Mouse (Mus musculus): ENCODE results near the gene Ctnna3.

The Ctnna3 gene

DNA sequence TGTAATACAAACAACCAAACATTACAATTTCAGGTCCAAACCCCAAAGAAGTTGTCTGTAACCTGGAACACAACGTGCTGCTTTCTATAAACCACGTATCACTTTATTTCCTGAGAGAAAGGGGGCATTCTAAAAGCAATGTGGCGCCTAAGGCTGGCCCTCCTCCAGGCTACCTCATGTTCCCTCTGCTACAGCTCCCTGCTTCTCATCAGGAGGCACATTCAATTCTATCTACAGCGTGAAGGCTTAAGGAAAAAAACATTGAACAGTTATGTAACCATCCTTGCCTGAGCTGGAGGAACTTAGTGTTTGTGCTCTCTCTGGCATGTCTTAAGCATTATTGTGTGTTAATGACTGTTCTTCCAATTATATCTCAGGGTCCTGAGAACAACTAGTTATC lies 517.4 kb downstream of the Ctnna3 start:
- peak in 1 of 2 experiments; percentile 13 for DNase-seq (ENCODE audit: low spot score in 2 of 2)

DNA sequence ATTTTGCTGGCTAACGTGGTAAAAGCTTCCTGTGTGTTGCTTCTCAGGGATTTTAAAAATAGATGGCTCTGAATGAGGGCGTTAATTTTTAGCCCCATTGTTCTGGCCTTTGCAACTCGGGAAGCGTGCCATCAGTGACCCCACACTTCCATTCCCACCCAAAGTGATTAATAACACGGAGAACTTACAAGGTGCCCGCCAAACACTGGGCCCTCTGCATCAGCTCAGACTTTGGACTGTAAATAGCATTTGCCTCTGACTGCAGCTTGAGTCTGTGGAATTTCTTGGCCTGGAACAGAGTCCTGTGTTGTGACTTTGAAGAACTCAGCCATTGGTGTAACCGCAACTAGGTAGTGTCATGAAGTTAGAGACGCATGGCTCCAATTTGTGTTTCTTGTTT lies 521.0 kb downstream of the Ctnna3 start:
- DNase-seq (ENCODE audit: low spot score in 2 of 2): peak; percentile 28 to 56

DNA sequence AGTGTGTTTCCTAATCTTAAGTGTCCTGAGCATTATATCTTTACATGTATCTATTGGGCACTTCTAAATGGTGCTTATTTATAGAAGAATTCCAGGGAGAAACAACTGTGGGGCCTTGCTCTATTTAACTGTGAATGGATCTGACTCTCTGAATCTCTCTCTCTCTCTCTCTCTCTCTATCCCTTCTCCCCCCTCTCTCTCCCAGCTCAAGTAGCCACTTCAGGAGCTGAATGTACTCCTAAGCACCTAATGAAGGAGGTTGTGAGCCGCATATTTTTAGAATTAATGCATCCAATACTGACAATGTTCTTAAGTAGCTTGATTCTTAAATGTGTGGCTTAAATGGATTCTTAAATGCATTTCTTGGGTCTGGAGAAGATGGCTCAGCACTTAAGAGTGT lies 521.6 kb downstream of the Ctnna3 start:
- DNase-seq (ENCODE audit: low spot score in 2 of 2): no peak

DNA sequence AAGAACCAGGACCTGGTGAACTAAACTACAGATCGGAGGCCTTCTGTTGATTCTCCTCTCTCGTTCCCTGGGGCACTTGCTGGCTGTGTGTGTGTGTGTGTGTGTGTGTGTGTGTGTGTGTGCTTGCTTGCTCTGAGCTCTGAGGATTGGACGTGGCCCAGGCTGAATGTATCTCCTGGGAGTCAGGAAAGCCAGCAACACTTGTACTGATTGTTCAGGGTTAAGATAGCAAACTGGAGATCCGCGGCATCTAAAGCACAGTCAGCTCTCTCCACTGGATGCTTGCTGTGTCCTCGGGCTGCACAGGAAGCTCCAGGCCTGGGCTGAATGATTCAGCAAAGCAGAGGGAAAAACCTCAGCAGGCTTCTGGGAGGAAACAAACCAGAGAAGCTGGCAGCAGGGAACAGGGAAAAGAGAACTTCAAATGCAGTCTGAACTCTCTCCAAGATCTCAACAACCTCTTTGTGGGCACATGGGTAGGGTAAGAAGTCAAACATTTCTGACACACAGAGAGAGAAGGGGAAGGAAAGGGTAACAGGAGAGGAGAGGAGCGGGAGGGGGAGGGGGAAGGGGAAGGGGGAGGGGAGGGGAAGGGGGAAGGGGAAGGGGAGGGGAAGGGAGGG lies 524.5 kb downstream of the Ctnna3 start:
- peak; percentile 78 to 83 for DNase-seq (ENCODE audit: low spot score in 2 of 2)

DNA sequence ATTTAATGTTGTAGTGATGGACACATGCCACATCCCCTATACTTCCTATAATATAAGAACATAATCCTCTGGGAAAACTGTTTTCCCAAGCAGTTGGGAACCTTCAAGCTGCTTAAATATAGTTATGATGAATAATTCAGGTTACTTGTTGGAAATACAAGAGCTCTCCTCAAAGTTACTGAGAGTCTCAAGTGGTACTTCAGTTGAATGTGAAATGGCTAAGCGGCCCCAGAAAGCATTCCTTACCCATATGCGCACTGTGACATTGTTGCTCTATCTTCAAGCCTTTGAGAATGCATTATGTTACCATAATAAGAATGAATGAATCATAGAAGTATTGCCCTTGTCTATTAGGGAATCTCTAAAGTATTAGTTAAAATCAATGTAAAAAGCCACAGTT lies 542.4 kb downstream of the Ctnna3 start:
- DNase-seq (ENCODE audit: low spot score in 2 of 2): no peak

DNA sequence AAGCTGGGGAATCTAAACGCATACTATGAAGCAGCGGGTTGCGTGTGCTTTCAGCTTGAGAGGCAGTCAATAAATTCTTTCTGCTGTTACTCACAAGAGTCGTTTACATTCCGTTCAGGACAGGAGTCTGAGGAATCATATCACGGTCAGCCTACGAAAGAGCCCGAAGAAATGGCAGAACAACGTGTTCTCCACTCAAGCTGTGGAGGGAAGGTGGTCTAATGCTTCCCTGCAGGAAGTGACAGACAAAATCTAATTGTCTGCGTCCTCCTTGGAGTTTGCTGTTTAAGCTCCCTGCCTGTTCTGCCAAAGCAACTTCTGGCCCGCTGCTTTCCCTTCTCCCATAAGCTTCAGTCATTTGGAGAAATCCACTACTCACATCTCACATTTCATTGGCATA lies 548.2 kb downstream of the Ctnna3 start:
- DNase-seq (ENCODE audit: low spot score in 2 of 2): no peak

DNA sequence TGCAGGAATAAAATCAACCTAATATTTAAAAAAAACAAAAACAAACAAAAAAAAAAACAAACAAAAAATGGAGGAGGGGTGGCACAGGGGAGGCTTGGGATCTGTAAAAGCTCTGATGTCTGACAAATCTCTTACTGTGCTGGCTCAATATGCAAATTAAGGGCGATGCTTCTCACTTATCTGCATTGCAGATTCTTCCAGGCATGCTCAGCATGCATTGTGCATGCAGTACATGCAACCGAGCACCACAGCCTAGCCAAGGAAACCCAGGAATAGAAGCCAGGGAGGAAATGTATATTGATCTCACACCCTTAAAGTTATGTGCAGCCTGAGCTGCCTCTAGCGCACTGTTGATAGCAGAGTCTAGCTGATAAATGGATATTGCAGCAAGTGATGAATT lies 548.6 kb downstream of the Ctnna3 start:
- DNase-seq (ENCODE audit: low spot score in 2 of 2): no peak

DNA sequence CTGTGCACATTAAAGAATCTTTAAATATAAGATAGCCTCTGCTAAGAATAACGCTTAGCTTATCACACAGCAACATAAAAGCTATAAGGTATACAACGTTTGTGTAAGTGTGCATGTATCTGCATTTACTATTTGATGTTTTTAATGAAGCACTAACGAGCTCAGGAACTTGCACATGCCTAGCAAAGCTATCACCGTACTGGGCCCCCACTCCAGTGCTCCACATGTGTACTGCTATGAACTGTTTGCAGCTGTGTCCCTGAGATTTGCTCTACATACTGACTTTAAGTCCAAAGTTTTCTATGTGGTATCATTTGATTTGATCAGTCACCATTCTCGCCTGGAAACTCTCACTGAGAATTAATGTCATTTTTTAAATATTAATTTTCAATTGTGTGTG lies 549.1 kb downstream of the Ctnna3 start:
- DNase-seq (ENCODE audit: low spot score in 2 of 2): no peak

DNA sequence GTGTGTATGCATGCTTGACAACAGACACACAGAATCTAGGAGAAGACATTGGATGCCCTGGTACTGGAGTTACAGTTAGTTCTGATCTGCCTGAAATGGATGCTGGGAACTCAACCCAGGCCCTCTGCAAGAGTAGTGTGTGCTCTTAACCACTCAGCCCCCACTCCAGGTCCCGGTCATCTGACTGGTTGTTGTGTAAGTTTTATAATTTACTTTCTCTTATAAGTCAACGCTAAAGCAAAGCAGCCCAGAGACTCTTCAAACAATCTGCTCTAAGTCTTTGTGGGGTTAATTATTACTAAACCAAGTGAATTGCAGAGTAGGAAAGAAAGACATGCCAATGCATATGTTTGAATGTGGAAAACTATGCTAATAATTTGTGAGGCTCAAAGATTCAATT lies 549.5 kb downstream of the Ctnna3 start:
- no peak for DNase-seq (ENCODE audit: low spot score in 2 of 2)

DNA sequence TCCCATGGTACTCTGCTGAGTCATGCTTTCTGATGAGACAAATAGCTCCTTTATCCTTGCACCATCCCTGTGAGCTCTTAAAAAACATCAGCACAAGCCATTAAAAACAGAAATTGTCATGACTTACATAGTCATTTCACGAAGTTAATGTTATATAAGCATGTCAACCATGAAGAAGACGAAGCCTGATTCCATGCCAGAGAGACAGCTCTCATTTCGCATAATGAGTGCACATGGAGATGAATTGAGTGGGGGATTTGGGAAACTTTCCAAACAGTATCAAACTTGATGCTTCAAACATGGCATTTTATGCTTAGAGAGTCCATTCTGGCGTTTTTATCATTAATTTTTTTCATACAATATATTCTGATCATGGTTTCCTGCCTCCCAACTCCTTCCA lies 555.7 kb downstream of the Ctnna3 start:
- DNase-seq (ENCODE audit: low spot score in 2 of 2): no peak

DNA sequence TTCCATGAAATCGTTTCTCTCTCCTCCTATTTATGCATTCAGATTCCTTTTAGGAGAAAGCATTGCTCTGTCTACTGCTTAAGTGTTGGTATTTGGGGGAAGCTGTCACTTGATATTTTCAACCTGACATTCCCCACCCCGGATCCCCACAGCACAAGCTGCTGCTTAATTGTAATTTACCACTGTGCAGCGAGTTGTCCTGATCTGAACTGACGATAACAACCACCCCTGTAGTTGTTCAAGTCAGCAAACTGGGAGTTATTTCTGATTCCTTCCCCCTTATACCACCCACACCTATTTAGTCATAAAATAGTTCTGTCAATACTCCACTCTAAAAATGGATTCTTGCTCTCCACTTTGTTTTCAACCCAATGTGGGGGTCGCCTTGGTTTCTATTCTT lies 564.4 kb downstream of the Ctnna3 start:
- DNase-seq (ENCODE audit: low spot score in 2 of 2): no peak

DNA sequence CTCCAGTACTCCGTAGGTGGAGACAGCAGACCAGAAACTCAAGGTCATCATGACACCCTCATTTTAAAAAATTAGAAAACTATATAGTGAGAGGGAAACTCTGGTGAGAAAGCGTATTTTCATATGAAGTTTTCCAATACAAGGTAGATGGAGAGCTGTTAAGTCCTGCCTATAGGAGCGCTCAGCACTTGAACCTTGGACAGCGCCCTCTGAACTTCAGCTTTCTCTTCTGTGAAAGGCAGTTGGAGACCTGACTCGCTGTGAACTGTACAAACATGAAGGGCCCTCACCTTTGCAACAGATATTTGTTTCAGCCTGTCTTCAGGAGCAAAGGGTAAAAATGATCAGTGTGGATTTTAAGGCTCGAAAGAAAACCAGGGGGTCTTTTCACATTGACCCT lies 571.6 kb downstream of the Ctnna3 start:
- no peak for DNase-seq (ENCODE audit: low spot score in 2 of 2)

DNA sequence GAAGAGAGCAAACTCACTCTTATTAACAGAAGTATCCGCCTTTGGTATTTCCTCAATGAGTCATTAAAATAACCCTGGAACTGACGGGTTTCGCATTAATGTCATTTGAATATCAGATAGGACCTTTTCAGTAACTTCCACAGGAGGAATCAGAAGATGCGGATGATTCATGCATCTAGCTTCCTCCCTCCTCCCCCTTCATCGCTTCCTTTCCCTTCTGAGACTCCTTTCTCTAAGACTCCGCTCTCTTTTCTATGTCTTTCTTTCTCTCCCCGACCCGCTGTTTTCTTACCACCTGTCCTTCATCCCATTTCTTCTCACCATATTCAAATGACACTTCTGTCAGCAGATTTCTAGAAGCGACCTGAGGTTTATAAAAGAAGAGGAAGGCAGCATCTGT lies 572.1 kb downstream of the Ctnna3 start:
- DNase-seq (ENCODE audit: low spot score in 2 of 2): no peak

DNA sequence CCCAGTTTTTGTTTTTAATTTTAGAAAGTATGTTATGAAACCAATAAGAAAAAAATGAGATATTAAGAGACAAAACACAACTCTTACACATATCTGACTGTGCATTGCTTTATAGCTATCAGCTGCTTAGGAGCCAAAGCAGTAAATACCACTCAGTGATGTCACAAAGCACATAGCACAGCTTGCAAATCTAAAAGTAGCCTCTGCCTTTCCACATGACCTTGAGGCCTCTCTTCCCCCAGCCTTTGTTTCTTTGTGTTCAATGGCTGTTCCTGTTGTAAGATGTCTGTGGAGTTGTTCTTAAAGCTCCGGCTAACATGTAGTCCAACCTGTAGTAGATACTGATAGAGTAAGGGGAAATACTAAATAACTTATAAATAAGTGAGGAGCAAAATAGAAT lies 590.4 kb downstream of the Ctnna3 start:
- DNase-seq (ENCODE audit: low spot score in 2 of 2): no peak

DNA sequence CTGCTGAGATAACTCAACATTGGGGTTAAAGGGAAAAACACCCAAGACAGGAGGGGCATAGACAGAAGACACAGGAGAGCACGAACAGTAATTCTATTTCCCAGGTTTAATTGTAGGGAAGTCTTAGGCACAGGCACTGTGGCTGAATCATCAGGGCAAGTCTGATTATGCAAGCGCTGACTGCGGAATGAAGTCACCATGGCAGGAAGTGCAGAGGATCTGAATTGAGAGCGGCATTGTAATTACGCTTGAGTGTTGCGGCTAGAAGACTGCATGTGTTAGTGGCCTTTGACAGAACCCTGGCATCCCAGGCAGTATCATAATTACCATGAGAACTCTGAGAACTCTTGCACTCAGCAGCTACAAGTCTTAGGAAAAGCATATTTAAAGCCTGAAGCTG lies 593.4 kb downstream of the Ctnna3 start:
- no peak for DNase-seq (ENCODE audit: low spot score in 2 of 2)

DNA sequence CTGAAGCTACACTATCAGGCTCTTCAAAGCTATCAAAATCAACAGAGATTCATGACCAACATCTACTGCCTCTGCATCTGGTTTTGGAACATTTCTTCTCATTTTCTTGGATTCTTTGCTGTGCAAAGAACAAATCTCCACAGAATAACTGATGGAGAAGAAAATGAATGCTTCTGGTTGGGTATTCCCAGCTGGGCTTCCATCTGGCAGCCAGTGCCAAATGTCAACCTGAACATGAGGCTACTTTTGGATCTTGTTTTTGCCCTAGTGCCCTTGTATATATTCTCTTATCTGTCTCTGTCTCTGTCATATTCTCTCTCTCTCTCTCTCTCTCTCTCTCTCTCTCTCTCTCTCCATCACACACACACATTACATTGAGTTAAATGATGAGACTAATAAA lies 601.0 kb downstream of the Ctnna3 start:
- DNase-seq (ENCODE audit: low spot score in 2 of 2): no peak

DNA sequence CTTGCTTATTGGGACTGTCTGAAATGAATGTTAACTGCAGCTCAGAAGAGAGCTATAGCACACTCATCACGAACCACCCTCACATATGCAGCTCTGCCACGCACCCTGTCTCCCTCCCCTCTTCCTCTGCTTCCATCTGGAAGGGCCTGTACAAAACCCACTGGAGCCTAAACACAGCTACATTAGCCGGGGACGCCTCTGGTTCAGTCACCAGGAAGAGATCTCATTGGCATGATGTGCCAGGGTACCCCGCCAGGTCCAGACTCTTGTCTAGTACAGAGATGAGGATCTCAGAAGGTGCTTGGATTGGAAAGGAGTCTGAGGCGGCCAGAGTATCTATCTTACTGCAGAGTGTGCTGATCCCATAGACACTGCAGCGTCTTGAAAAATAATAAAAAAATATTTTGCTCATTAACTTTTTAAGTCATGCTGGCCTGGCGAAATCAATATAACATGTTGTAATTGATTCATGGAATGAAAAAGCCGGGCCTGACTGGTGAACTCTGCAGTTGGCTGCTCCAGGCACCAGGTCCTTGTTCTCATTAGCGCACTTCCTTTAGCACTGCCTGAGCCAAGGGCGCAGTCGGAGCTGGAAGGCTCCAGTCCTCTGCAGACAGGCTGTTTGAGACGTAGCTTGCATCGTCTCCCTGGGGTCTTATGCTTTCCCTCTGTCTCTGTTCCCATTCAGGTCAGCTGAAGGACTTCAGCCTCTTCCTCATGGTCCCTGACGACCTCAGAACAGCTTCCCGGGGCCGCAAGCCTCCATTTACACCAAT lies 610.0 kb downstream of the Ctnna3 start:
- peak; percentile 41 to 51 for DNase-seq (ENCODE audit: low spot score in 2 of 2)

DNA sequence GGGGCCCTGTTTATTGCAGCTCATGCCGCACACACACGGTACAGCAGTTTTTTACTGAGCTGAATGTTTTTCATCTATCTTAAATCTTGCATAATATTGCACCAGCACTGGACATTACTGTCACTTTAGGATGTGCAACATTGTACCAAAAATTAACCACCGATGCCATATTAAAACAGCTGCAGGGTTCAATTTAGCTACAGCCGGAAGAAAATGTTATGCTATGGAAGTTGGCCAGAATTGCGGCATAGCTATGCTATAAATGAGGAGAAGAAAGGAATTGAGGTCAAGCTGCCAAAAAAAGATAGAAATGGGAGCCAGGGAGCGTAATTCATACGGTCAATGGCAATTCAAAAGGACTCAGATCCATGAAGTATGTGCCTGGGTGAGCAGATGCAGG lies 611.3 kb downstream of the Ctnna3 start:
- DNase-seq (ENCODE audit: low spot score in 2 of 2): no peak

DNA sequence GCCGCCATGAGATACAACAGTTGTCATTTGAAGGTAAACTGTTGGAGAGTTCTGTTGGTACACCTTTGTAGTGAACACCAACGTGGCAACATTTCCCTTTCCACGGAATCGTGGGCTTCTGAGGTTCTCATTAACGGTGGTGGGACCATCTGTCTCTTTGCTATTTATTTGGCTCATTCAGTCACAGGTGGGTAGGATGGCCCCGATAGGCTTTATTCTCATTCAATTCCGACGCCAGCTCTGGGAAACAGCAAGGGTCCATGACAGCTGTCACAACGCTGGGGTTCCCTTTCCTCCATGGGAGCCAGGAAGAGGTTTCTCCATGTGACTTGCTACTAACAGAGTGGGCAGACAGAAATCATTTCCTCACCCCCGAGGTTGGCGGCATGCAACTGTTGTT lies 612.0 kb downstream of the Ctnna3 start:
- no peak for DNase-seq (ENCODE audit: low spot score in 2 of 2)

DNA sequence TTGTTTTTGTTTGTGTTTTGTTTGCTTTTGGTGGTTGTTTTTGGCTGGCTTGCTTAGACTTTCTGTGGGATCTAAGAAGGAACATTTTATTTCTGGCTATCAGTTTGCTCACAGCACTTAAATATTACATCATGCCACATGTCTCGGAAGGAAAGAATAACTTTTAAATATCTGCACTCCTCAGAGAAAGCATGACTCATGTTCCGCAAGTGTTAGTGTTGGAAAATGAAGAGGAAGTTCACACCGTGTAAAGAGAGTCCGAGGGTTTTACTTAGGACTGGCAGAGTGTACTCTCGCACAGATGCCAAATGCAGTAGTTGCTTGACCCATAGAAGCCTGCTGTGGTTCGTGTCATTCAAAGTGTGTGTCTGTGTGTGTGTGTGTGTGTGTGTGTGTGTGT lies 619.3 kb downstream of the Ctnna3 start:
- peak; percentile 12 to 37 for DNase-seq (ENCODE audit: low spot score in 2 of 2)

DNA sequence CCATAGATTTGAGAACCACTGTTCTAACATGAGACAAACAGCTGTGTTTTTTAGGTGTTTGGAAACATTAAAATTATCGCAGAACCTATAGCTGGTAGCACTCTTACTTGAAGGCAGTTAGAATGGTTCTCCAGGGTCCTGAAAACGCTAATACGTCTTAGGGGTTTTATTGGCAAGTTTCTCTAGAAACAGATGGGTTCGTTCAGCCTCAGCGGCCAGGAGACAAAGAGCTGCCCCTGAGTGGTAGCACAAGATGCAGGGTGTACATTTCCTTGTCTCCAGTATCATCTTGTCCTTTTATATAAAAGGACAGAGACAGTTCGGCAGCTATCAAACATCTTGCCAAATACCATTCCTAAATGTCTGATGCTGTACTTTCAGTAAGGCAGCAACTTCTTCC lies 620.0 kb downstream of the Ctnna3 start:
- no peak for DNase-seq (ENCODE audit: low spot score in 2 of 2)

DNA sequence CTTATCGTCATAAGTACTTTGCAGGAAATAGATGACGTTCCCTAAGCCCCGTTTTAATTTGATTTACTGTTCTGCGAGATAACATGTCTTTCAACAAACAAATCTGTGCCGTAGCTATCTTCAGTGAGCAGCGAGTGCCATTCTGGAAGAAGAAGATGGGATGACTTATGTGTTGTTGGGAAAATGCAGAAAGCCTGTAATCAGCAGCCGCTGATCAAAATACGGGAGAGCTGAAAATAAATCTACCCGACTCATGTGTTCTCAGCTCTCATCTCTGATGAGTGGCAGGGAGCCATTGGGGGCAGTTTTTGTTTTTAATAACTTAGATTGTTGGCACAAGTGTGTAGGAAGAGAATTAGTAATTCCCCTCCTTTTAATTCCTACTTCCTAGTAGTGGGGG lies 633.8 kb downstream of the Ctnna3 start:
- no peak for DNase-seq (ENCODE audit: low spot score in 2 of 2)

DNA sequence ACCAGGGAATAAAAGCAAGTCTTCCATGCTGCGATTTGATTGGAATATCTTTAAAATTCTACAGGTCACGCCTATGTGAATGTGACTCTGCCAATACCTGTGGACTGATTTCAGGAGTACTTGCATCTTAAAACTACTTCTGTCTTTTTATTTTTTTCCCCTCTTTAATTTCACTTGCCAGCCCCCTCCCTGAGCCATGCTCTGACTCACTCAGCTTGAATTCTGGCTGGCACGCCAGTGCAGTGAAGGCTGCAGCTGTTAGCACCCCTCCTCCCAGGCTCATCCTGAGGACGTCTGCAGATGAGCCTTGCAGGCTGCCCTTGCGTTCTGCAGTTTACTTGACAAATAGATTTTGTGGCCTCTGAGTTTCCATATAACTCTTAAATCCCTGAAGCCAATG lies 646.0 kb downstream of the Ctnna3 start:
- peak; percentile 40 to 41 for DNase-seq (ENCODE audit: low spot score in 2 of 2)

All from heart, adult 9 months (tissue).